Mouse (Mus musculus) urinary bladder, adult 18-20 months (tissue): ENCODE measurements at regions not wholly inside any gene's neighbourhood (a gene's known extent, or its start where the extent isn't known, plus 50 kb on each side); places are given as distances from the start of the nearest gene placed in this dataset.
A peak's percentile ranks its signal among the peaks of the same experiment; 100 is the strongest.

Experiments used
- DNase-seq, 2 experiments: peaks; one replicate each; pipeline ENCODE4 v3.0.0; 2022; ENCODE audit warnings: low spot score in 2 of 2, mixed read lengths in 2 of 2

GRCm38 (mm10) chr1:119308719-119309365, 113.2 kb downstream of the Inhbb start:
- no peak for DNase-seq

GRCm38 (mm10) chr1:119305315-119305976, 116.6 kb downstream of the Inhbb start:
- DNase-seq = no peak

- no peak for DNase-seq
These were observed 117.5 kb downstream of the Inhbb start for GRCm38 (mm10) chr1:119304470-119304980.

GRCm38 (mm10) chr1:119302349-119302995, 119.6 kb downstream of the Inhbb start:
- DNase-seq = no peak

- DNase-seq = no peak
These were observed 120.1 kb downstream of the Inhbb start for GRCm38 (mm10) chr1:119301931-119302330.

GRCm38 (mm10) chr1:119301258-119301657, 120.8 kb downstream of the Inhbb start:
- no peak for DNase-seq

GRCm38 (mm10) chr1:119299842-119300752, 122.0 kb downstream of the Inhbb start:
- no peak for DNase-seq

- DNase-seq = no peak
These were observed 123.3 kb downstream of the Inhbb start for GRCm38 (mm10) chr1:119298696-119299230.

GRCm38 (mm10) chr1:119295121-119295520, 126.9 kb downstream of the Inhbb start:
- no peak for DNase-seq

GRCm38 (mm10) chr1:119293839-119294238, 128.2 kb downstream of the Inhbb start:
- no peak for DNase-seq

GRCm38 (mm10) chr1:119292216-119292615, 129.8 kb downstream of the Inhbb start:
- peak; percentile 30 to 60 for DNase-seq

- peak in 1 of 2 experiments; percentile 36 for DNase-seq
These were observed 131.7 kb downstream of the Inhbb start for GRCm38 (mm10) chr1:119290165-119290916.

- DNase-seq = no peak
These were observed 132.4 kb downstream of the Inhbb start for GRCm38 (mm10) chr1:119289516-119290164.

- DNase-seq = no peak
These were observed 139.6 kb downstream of the Inhbb start for GRCm38 (mm10) chr1:119282416-119282815.

- DNase-seq = no peak
These were observed 142.8 kb downstream of the Inhbb start for GRCm38 (mm10) chr1:119279261-119279660.

GRCm38 (mm10) chr1:119278528-119279201, 143.4 kb downstream of the Inhbb start:
- DNase-seq = peak in 1 of 2 experiments; percentile 19

- no peak for DNase-seq
These were observed 144.1 kb downstream of the Inhbb start for GRCm38 (mm10) chr1:119277990-119278389.

- DNase-seq = no peak
These were observed 156.0 kb downstream of the Inhbb start for GRCm38 (mm10) chr1:119266013-119266412.

- DNase-seq = no peak
These were observed 156.7 kb downstream of the Inhbb start for GRCm38 (mm10) chr1:119265192-119265891.
